Mouse (Mus musculus): Measurements from ENCODE around the gene Gm12117.

GRCm38 (mm10) chr11:33274294-33274693, 2.2 kb downstream of the Gm12117 start:
- TF ChIP-seq EP300 (IDR thresholded peaks at IDR 0.05; ENCODE audit: low read depth): no peak
- no peak for TF ChIP-seq CTCF (IDR thresholded peaks at IDR 0.05; ENCODE audit: low read depth)

Measured in heart, postnatal 0 days (tissue).